Mouse (Mus musculus) heart, embryonic 12.5 days (tissue): ENCODE measurements around the gene Rap1gap. TPM values are rescaled to one million over a fixed set of nuclear protein-coding genes. Genes with fewer than 3 reads are reported as not detected.

Experiments
- ATAC-seq: fragments of 200-750 bp; cut with Nextera tagmentation; 2 replicates; pipeline ENCODE4 v1.8.0; 2017; ENCODE audit warnings: moderate TSS enrichment, moderate library complexity; ENCODE audit not compliant: insufficient number of reproducible peaks, low FRiP score
- H3K27ac ChIP-seq: fragments of 300-500 bp; sonication (generic); 2 replicates; pipeline ENCODE4 v1.5.1; 2016; ENCODE audit warnings: mild to moderate bottlenecking, moderate library complexity; ENCODE audit not compliant: poor library complexity, severe bottlenecking
- H3K27me3 ChIP-seq: fragments of 300-500 bp; sonication (generic); replicated peaks from 2 replicates; pipeline ENCODE4 v1.6.1; 2016; ENCODE audit warnings: mild to moderate bottlenecking, moderate library complexity
- H3K36me3 ChIP-seq: fragments of 300-500 bp; sonication (generic); 2 replicates; pipeline ENCODE4 v1.6.1; 2016; ENCODE audit warnings: mild to moderate bottlenecking, moderate library complexity
- H3K4me1 ChIP-seq: fragments of 300-500 bp; sonication (generic); replicated peaks from 2 replicates; pipeline ENCODE4 v1.6.1; 2016; ENCODE audit warnings: mild to moderate bottlenecking
- H3K4me2 ChIP-seq: fragments of 300-500 bp; sonication (generic); 2 replicates; pipeline ENCODE4 v1.6.1; 2016; ENCODE audit warnings: mild to moderate bottlenecking, moderate library complexity
- H3K4me3 ChIP-seq: fragments of 300-500 bp; sonication (generic); 2 replicates; pipeline ENCODE4 v1.5.1; 2016; ENCODE audit warnings: mild to moderate bottlenecking
- H3K9ac ChIP-seq: fragments of 300-500 bp; sonication (generic); 2 replicates; pipeline ENCODE4 v1.6.1; 2016; ENCODE audit warnings: mild to moderate bottlenecking, moderate library complexity
- H3K9me3 ChIP-seq: fragments of 300-500 bp; sonication (generic); replicated peaks from 2 replicates; pipeline ENCODE4 v1.6.1; 2016; ENCODE audit warnings: mild to moderate bottlenecking, moderate library complexity
- WGBS: fragments of 180-500 bp; shearing (Covaris S2); methylation state at CpG from one replicate; pipeline ENCODE4 v1.1.7; 2016; 5-methylcytosine and 5-hydroxymethylcytosine counted together
- polyA plus RNA-seq: library from polyadenylated mRNA; unstranded; fragments of >200 nt; fragmentation: Nextera tagmentation; extraction: Ambion mirVana; gene quantifications from 2 replicates; pipeline ENCODE4 v1.2.1, GENCODE M21; 2016

The Rap1gap gene
- polyA plus RNA-seq, 1 experiment from 2014 or later: 4.3 TPM

DNA sequence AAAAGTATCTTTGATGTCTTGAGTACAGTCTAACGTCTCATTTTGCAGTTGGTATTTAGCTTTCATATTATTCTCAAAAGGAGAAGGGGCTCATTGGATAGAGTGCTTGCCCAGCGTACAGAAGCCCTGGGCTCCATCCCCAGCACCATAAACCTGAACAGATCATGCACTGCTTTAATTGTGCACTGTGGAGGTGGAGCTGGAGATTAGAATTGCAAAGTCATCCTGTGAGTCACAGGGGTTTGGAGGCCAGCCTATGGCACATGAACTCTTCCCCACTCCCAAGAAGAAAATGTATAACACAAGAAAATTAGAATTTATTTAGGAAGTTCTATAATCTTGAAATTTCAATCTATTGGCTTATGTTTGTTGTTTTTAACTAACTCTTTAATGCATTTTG, 21.1 kb upstream of the Rap1gap start:
- Histone ChIP-seq H3K36me3 (peaks cover 76% of the 10 kb centered on the region), H3K4me1 (no peaks in the 10 kb centered on the region), H3K27me3 (no peaks in the 10 kb centered on the region), H3K9ac (no peak overlapping the region), H3K4me3 (no peak overlapping the region), H3K9me3 (no peaks in the 10 kb centered on the region), H3K4me2 (no peak overlapping the region), H3K27ac (no peak overlapping the region)
- WGBS: 80% methylated on average over 2 of the region's 2 CpGs
- ATAC-seq: no peak

DNA sequence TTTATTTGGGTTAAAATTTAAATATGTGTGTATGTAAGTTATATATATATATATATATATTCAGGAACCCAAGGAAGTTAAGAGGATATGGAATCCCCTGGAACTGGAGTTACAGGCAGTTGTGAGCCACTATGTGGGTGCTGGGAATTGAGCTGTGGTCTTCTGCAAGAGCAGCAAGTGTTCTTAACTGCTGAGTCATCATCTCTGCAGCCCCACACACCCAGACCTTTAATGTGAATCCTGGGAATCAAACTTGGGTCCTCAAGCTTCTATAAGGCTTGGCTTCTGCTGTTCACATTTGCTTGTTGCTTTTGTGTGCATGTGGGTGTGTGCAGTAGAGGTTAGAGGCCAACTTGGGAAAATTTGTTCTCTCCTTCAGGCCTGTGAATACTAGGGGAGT, 18.3 kb upstream of the Rap1gap start:
- H3K4me3 ChIP-seq: no peak overlapping the region
- no peaks in the 10 kb centered on the region for H3K9me3 ChIP-seq
- H3K27ac ChIP-seq: no peak overlapping the region
- no peaks in the 10 kb centered on the region for H3K27me3 ChIP-seq
- peaks cover 77% of the 10 kb centered on the region for H3K36me3 ChIP-seq
- H3K4me1 ChIP-seq: no peaks in the 10 kb centered on the region
- H3K9ac ChIP-seq: no peak overlapping the region
- no peak for ATAC-seq
- no peak overlapping the region for H3K4me2 ChIP-seq

DNA sequence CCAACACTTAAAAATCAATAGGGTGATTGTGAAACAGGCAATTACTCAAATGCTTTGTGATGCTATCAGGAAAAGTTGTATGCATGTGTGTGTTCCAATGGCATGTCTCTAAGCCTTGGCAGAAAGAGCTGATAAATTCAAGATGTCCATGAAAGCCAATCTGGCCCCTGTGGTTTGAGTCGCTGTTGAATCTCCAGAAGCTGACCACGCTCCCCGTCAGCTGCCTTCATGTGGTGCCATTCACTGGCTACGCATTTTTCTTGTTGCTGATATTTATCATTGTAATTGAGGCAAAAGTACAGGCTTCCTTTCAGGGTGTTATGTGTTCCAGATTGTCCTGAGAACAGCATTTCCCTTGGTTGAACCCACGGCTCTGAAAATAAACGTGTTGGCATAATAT, 16.9 kb upstream of the Rap1gap start:
- Histone ChIP-seq H3K36me3 (peaks cover 90% of the 10 kb centered on the region), H3K27me3 (no peaks in the 10 kb centered on the region), H3K4me3 (no peak overlapping the region), H3K27ac (no peak overlapping the region), H3K9ac (no peak overlapping the region), H3K9me3 (no peaks in the 10 kb centered on the region), H3K4me1 (no peaks in the 10 kb centered on the region), H3K4me2 (no peak overlapping the region)
- ATAC-seq: no peak
- WGBS: 86% methylated on average over 6 of the region's 6 CpGs

DNA sequence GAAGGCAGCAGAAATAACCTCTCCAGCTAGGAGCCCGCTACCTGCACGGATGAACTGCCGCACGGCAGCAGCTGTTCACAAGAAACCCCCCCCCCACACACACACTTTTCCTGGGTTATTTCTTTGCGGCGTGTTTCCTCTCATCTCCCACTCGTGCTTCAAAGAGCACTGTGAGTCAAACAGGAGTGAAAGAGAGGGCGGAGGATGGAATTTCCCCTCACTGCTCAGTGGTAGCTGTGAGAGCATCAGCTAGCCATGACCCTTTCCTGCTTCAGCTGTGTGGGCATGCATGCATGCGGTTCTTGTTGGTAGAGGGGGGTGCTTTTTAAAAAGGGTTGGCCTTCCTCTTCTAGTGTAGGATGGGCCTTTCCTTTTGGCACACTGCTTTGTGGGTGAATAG, 16.3 kb upstream of the Rap1gap start:
- H3K27ac ChIP-seq: no peak overlapping the region
- H3K36me3 ChIP-seq: peaks cover 92% of the 10 kb centered on the region
- no peak overlapping the region for H3K4me2 ChIP-seq
- no peak for ATAC-seq
- 89% methylated on average over 9 of the region's 9 CpGs for WGBS
- no peaks in the 10 kb centered on the region for H3K9me3 ChIP-seq
- no peaks in the 10 kb centered on the region for H3K4me1 ChIP-seq
- no peak overlapping the region for H3K4me3 ChIP-seq
- H3K9ac ChIP-seq: no peak overlapping the region
- no peaks in the 10 kb centered on the region for H3K27me3 ChIP-seq

DNA sequence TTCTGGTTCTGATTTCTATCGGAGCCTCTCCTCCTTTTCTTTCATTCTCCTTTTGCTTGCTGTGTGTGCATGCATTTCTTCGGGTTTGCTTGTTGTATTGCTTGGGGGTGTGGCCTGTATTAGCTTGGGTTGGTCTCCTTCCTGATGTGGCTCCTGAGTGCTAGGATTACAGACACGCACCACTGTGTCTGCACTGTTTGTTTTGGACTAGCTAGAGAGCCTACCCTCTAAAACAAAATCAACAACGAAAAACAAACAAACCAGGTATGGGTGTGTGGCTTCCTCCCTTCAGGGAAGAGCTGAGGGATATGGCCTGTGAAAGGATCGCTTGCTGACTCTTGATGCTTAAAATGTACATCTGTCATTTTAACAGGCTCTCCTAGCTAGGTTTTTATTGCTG, 13.6 kb upstream of the Rap1gap start:
- Histone ChIP-seq H3K4me3 (no peak overlapping the region), H3K9ac (no peak overlapping the region), H3K4me2 (no peak overlapping the region), H3K27me3 (no peaks in the 10 kb centered on the region), H3K9me3 (no peaks in the 10 kb centered on the region), H3K36me3 (peaks cover 95% of the 10 kb centered on the region), H3K27ac (no peak overlapping the region), H3K4me1 (no peaks in the 10 kb centered on the region)
- no peak for ATAC-seq
- 85% methylated on average over 5 of the region's 5 CpGs for WGBS

DNA sequence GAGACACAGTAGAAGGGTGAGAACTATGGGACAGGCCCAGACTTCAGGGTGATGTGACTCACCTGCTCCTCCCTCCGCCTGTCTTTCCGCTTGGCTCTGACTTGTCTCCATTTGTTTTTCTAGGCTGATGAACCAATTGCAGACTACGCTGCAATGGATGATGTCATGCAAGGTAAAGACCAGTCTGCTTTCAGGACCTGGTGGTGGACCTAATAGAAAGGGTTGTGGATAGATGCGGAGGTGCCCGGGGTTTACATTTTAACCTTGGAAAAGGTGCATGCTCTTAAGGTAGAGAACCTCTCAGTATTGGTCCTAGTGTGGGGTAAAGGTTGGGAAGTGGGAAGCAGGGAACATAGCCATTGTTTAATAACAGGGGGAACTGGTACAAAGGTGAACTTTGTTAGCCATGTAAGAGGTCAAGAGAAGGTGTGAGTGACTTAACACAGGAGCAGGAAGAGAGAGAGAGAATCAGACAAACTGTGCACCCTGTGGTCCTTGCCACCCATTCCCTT, 11.6 kb upstream of the Rap1gap start:
- Histone ChIP-seq H3K4me2 (no peak overlapping the region), H3K9me3 (no peaks in the 10 kb centered on the region), H3K27ac (no peak overlapping the region), H3K4me1 (no peaks in the 10 kb centered on the region), H3K4me3 (no peak overlapping the region), H3K9ac (no peak overlapping the region), H3K36me3 (peaks cover 97% of the 10 kb centered on the region), H3K27me3 (no peaks in the 10 kb centered on the region)
- WGBS: 92% methylated on average over 5 of the region's 5 CpGs
- no peak for ATAC-seq

DNA sequence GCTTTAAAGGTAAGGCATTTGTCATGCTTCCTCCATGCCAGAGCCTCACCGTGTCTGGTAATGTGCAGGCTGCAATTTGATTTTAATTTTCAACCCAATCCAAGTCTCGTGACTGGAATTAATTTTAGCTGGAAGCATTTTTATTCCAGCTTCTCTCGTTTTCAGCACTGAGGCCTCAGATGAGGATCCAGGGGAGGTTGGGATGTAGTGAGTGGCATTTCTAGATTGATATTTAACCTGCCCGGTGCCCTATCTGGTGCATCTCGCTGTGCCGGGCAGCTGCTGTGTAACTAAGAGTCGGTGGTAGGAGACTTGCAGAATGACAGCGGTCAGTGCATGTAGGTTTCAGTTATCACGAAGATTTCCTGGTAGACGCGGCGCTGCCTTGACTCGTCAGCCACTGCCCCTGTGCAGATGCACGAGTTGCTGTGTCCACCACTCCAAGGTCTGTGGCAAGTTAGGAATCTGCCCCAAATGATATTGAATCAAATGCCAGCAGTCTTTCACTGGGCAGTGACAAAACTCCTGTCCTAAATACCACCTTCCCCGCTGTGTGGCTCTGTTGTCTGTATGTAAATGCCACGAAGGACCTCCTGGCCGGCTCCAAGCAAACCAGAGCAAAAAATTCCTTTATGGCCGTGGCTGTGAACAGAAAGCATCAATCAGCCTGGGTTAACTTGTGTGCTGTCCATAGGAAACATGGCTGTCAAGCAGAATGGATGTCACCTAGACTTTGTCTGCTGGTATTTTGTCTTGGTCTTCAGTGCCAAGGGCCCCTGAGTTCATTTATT, 9.1 kb upstream of the Rap1gap start:
- Histone ChIP-seq H3K4me1 (peaks cover 3% of the 10 kb centered on the region), H3K36me3 (peaks cover 76% of the 10 kb centered on the region), H3K4me2 (no peak overlapping the region), H3K9me3 (no peaks in the 10 kb centered on the region), H3K4me3 (no peak overlapping the region), H3K27me3 (no peaks in the 10 kb centered on the region), H3K27ac (no peak overlapping the region), H3K9ac (no peak overlapping the region)
- 91% methylated on average over 18 of the region's 18 CpGs for WGBS
- ATAC-seq: no peak

DNA sequence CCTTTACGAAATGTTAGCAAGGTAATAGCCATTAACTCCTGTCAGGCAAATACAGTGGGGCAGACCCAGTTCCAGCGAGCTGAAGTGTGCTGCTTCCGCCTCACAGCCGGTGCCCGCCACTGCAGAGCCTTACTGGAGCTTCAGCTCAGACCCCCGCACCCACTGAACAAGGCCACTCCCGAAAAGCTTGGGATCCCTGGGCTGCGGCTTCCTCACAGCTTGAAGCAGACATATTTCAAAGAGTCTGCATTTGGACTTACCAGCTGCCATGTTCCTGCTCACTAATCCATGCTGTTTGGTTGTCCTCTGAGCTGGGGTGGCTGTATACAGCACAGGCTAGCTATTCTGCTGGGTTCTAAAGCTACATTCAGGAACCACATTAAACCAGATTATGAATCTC, 6.9 kb upstream of the Rap1gap start:
- 88% methylated on average over 8 of the region's 8 CpGs for WGBS
- Histone ChIP-seq H3K36me3 (peaks cover 53% of the 10 kb centered on the region), H3K9ac (no peak overlapping the region), H3K27ac (no peak overlapping the region), H3K9me3 (no peaks in the 10 kb centered on the region), H3K4me1 (peaks cover 12% of the 10 kb centered on the region), H3K4me2 (no peak overlapping the region), H3K27me3 (no peaks in the 10 kb centered on the region), H3K4me3 (no peak overlapping the region)
- no peak for ATAC-seq

DNA sequence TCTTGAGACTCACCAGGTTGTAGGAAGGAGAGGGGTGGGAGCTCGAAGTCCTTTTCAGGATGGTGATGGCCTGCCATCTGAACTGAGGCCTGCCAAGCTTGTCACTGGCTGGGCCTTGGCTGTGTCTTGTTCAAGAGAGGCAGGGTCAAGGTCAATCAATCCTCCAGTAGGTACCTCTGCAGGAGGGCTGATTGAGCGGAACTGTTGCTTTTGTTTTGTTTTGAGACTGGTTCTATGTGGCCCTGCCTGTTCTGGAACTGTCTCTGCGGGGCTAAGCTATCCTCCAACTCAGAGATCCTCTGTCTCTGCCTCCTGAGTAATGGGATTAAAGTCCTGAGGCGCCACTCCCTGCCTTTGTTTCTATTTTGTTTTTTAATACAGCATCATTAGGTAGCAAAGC, 5.0 kb upstream of the Rap1gap start:
- no peaks in the 10 kb centered on the region for H3K9me3 ChIP-seq
- no peak for ATAC-seq
- H3K9ac ChIP-seq: no peak overlapping the region
- H3K36me3 ChIP-seq: peaks cover 36% of the 10 kb centered on the region
- H3K4me2 ChIP-seq: no peak overlapping the region
- peaks cover 15% of the 10 kb centered on the region for H3K4me1 ChIP-seq
- H3K4me3 ChIP-seq: no peak overlapping the region
- H3K27me3 ChIP-seq: peaks cover 14% of the 10 kb centered on the region
- no peak overlapping the region for H3K27ac ChIP-seq
- 79% methylated on average over 4 of the region's 4 CpGs for WGBS

DNA sequence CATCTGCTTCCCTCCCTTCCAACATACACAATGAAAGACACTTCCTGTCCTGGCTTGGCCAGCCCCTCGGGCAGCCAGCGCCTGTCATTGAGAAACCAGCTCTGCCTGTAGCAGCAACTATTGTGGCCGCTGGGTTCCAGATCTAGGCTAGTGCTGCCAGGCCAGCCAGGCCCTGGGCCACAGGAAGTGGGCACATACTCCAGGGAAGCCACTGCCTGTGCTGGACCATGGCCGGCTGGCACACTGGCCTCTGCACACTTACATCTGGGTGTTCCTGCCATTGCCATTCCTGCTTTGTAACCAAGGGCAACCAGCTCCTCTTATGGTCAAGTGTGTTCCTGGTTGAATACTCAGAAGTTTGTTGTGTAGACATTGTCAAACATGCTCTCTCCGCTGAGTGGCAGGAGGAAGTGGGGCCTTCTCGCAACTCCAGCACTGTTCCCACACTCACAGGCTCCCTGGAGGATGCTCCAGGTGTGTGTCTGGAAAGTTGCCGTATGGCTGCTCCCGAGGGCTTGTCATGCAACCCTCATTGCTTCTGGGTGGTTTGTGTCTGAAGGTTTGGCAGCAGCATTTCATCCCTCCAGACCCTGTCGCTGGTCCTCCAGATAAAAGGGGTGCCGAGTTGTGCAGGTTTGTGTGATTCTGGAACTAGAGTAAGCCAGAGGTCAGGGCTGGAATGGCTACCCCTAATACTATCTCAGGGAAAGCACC, 4.0 kb upstream of the Rap1gap start:
- H3K4me1 ChIP-seq: peaks cover 21% of the 10 kb centered on the region
- no peaks in the 10 kb centered on the region for H3K9me3 ChIP-seq
- H3K36me3 ChIP-seq: peaks cover 26% of the 10 kb centered on the region
- H3K4me3 ChIP-seq: no peak overlapping the region
- H3K4me2 ChIP-seq: no peak overlapping the region
- H3K9ac ChIP-seq: no peak overlapping the region
- H3K27me3 ChIP-seq: peaks cover 23% of the 10 kb centered on the region
- H3K27ac ChIP-seq: no peak overlapping the region
- peak; percentile 60; the same call in 1 of the 2 replicates for ATAC-seq
- WGBS: 62% methylated on average over 10 of the region's 10 CpGs

DNA sequence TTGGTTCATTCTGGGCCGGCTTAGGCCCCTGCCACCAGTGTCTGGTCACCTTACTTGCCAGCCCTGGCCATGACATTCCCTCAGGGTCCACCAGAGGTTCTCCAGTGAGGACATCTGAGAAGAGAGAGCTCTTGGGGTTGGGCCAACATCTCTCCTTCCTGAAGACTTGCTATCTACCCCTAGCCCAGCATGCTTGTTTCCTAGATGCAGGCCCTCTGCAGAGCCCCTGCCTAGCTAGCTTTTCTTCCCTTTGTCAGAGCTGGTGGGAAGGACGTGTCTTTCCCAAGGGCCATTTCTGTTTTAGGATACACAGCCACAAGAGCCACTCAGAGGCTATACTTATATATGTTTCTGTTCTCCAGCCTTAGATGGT, 3.5 kb upstream of the Rap1gap start:
- Histone ChIP-seq H3K36me3 (peaks cover 21% of the 10 kb centered on the region), H3K4me1 (peaks cover 21% of the 10 kb centered on the region), H3K4me3 (no peak overlapping the region), H3K4me2 (no peak overlapping the region), H3K27ac (no peak overlapping the region), H3K27me3 (peaks cover 29% of the 10 kb centered on the region), H3K9me3 (no peaks in the 10 kb centered on the region), H3K9ac (no peak overlapping the region)
- WGBS: 63% methylated on average over 2 of the region's 2 CpGs
- ATAC-seq: no peak
